Mouse (Mus musculus) embryonic facial prominence, embryonic 15.5 days (tissue): ENCODE results near the gene Meis2. TPM values are rescaled to one million over a fixed set of nuclear protein-coding genes. Genes with fewer than 3 reads are reported as not detected.
A peak's percentile ranks its signal among the peaks of the same experiment; 100 is the strongest.

Experiments used
- ATAC-seq: fragments of 200-750 bp; cut with Nextera tagmentation; 2 replicates; pipeline ENCODE4 v1.8.0; 2017; ENCODE audit warnings: low read depth, moderate TSS enrichment; ENCODE audit not compliant: insufficient number of reproducible peaks, low FRiP score, low TSS enrichment
- H3K27ac ChIP-seq: fragments of 300-500 bp; sonication (generic); replicated peaks from 2 replicates; pipeline ENCODE4 v1.5.1; 2015; ENCODE audit warnings: mild to moderate bottlenecking, inconsistent platforms
- H3K27me3 ChIP-seq: fragments of 300-500 bp; sonication (generic); 2 replicates; pipeline ENCODE4 v1.6.1; 2015; ENCODE audit warnings: inconsistent platforms
- H3K36me3 ChIP-seq: fragments of 300-500 bp; sonication (generic); 2 replicates; pipeline ENCODE4 v1.6.1; 2015; ENCODE audit warnings: mild to moderate bottlenecking, inconsistent platforms
- H3K4me1 ChIP-seq: fragments of 300-500 bp; sonication (generic); 2 replicates; pipeline ENCODE4 v1.6.1; 2015; ENCODE audit warnings: inconsistent platforms
- H3K4me2 ChIP-seq: fragments of 300-500 bp; sonication (generic); replicated peaks from 2 replicates; pipeline ENCODE4 v1.6.1; 2015; ENCODE audit warnings: mild to moderate bottlenecking, inconsistent platforms
- H3K4me3 ChIP-seq: fragments of 300-500 bp; sonication (generic); replicated peaks from 2 replicates; pipeline ENCODE4 v1.5.1; 2015; ENCODE audit warnings: mild to moderate bottlenecking, inconsistent platforms
- H3K9ac ChIP-seq: fragments of 300-500 bp; sonication (generic); 2 replicates; pipeline ENCODE4 v1.6.1; 2015; ENCODE audit warnings: inconsistent platforms
- H3K9me3 ChIP-seq: fragments of 300-500 bp; sonication (generic); replicated peaks from 2 replicates; pipeline ENCODE4 v1.6.1; 2016; ENCODE audit warnings: inconsistent platforms
- WGBS: fragments of 180-500 bp; shearing (Covaris S2); methylation state at CpG from one replicate; pipeline ENCODE4 v1.1.7; 2015; 5-methylcytosine and 5-hydroxymethylcytosine counted together
- polyA plus RNA-seq: library from polyadenylated mRNA; unstranded; fragments of >200 nt; fragmentation: Nextera tagmentation; extraction: Ambion mirVana; gene quantifications from 2 replicates; pipeline ENCODE4 v1.2.1, GENCODE M21; 2015

The Meis2 gene
- polyA plus RNA-seq, 1 experiment from 2014 or later = 33.4 TPM

DNA sequence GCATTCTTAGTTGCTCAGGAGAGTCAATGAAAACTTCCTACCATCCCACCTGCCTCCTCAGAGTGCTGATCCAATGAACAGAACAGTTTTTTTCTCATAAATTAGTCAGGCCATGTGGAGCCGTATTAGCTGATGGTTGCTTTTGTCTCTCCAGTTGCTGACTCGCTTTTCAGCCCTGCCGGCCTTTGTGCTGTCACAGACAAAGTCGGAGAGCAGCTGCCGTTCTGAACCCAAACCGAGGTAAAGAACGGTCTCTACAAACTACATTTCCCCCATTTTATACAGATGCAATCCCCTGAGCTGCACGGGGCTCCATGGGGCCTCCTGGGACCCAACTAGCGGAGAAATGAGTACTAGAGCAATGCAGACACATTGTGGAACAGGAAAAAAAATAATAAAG is 45.7 kb downstream of the Meis2 start:
- no peaks in the 10 kb centered on the region for H3K36me3 ChIP-seq
- no peak for ATAC-seq
- peak overlapping the region; percentile 8; the same call in 1 of the 2 replicates for H3K27ac ChIP-seq
- H3K4me3 ChIP-seq = no peak overlapping the region
- H3K9me3 ChIP-seq = no peaks in the 10 kb centered on the region
- H3K9ac ChIP-seq = no peak overlapping the region
- 34% methylated on average over 9 of the region's 9 CpGs for WGBS
- H3K27me3 ChIP-seq = no peaks in the 10 kb centered on the region
- H3K4me2 ChIP-seq = no peak overlapping the region
- H3K4me1 ChIP-seq = peaks cover 28% of the 10 kb centered on the region

DNA sequence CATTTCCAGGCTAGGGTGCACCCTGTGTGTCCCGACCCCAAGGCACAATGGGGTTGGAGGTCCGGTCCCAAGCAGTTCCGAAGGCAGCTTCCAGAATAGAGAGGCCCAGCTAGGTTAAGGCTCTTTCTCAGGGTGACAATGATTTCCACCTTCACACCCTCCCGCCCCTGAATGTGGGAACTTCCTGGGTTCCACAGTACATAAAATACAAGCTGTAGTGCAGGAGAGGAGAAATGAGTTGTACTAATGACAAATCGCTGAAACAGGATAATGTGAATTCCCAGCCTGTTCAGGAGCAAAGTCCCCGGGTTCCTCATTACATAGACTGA is 46.2 kb downstream of the Meis2 start:
- Histone ChIP-seq H3K9ac (no peak overlapping the region), H3K9me3 (no peaks in the 10 kb centered on the region), H3K27ac (no peak overlapping the region), H3K4me2 (no peak overlapping the region), H3K36me3 (no peaks in the 10 kb centered on the region), H3K4me3 (no peak overlapping the region), H3K27me3 (no peaks in the 10 kb centered on the region), H3K4me1 (peaks cover 28% of the 10 kb centered on the region)
- no peak for ATAC-seq
- 42% methylated on average over 6 of the region's 6 CpGs for WGBS

DNA sequence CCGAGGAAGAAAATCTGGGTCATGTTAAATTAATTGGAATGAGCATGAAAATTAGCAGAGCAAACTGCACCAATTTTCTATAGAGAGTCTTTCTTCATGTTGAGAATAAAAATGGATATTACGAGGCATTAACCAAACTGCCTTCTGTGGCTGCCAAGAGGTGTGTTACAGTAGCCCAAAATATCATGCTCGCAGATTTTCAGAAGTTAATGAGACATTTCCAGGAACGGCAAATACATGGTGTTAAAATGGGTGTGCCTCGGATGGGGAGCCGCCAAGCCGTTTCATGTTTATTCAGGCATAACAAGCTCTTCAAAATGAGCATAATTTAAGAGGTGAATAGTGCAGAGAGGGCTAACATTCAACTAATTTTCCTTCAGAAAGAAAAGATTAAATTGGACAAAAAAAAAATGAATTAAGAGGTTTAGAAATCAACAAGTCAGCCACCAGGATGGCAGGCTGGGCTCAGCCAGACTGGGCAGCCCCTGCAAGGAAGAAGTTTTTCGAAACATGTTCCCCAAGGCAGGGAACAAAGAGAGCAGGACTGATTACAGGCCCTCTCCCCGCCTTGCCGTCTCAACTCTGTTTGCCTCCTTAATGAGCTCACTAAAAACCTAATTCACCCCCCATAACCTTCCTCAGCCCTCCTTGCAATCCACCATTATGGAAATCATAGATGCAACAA is 46.7 kb downstream of the Meis2 start:
- no peaks in the 10 kb centered on the region for H3K9me3 ChIP-seq
- no peak overlapping the region for H3K9ac ChIP-seq
- H3K4me2 ChIP-seq = no peak overlapping the region
- peaks cover 28% of the 10 kb centered on the region for H3K4me1 ChIP-seq
- 51% methylated on average over 10 of the region's 10 CpGs for WGBS
- H3K4me3 ChIP-seq = no peak overlapping the region
- no peaks in the 10 kb centered on the region for H3K36me3 ChIP-seq
- no peaks in the 10 kb centered on the region for H3K27me3 ChIP-seq
- no peak overlapping the region for H3K27ac ChIP-seq
- ATAC-seq = no peak

DNA sequence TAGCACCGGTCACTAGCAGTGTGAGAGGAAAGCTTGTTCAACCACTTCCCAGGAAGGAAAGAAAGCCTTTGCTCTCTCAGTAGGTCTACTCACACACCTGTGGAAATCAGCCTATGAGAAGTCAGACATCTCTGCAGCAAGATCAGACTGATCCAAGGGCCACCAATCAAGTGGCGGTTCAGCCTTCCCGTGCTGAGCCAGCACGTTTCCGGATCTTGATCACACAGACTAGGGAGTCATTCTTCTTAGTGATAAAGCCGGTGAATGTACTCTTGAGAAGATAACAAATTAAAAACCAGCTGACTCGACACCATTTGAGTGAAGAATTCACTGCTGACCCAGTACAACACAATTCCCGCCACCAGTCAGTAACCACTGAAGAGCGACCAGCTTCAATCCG is 50.1 kb downstream of the Meis2 start:
- no peak for ATAC-seq
- peaks cover 17% of the 10 kb centered on the region for H3K4me1 ChIP-seq
- no peaks in the 10 kb centered on the region for H3K36me3 ChIP-seq
- no peak overlapping the region for H3K4me3 ChIP-seq
- H3K27me3 ChIP-seq = no peaks in the 10 kb centered on the region
- H3K9me3 ChIP-seq = no peaks in the 10 kb centered on the region
- no peak overlapping the region for H3K4me2 ChIP-seq
- 88% methylated on average over 10 of the region's 10 CpGs for WGBS
- no peak overlapping the region for H3K27ac ChIP-seq
- no peak overlapping the region for H3K9ac ChIP-seq

DNA sequence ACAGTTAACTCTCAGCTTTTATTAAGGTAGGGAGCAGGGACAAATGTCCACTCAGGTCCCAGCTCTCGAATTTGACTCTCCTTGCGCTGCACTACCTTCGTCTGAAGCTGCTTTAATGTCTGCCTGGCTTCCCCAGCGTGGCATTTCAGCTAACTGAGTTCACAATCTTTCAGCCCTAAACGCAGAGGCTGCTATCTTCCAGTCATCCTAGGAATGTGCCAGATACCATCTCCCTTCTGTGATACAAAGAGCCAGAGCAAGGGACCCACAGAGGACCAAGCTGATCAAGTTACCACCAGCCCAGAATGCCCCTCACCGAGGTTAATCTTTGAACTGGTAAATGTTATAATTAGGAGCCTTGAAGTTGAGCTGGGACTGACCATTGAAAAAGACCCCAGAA is 55.2 kb downstream of the Meis2 start:
- no peak overlapping the region for H3K9ac ChIP-seq
- no peak overlapping the region for H3K27ac ChIP-seq
- no peaks in the 10 kb centered on the region for H3K27me3 ChIP-seq
- no peaks in the 10 kb centered on the region for H3K9me3 ChIP-seq
- H3K4me1 ChIP-seq = peaks cover 6% of the 10 kb centered on the region; the same call in 1 of the 2 replicates
- H3K4me3 ChIP-seq = no peak overlapping the region
- ATAC-seq = no peak
- H3K4me2 ChIP-seq = no peak overlapping the region
- 31% methylated on average over 6 of the region's 6 CpGs for whole genome bisulfite sequencing
- H3K36me3 ChIP-seq = no peaks in the 10 kb centered on the region

DNA sequence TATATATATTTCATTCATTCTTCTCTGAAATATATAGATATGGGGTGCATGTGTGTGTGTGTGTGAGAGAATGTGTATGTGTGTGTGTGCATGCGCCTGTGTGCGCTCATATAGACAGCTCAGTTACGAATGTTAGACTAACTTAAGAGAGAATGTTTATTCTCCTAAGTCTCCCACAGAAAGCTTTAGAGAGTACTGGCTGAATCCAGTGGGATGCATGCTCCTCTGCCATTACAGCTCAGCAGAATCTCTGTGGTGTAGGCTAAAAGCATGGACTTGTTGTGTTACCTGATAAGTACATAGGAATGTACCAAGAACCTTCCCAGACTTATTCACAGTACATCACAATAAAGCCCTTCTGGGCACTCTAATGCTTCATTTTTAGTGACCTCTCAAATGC is 55.6 kb downstream of the Meis2 start:
- Histone ChIP-seq H3K9me3 (no peaks in the 10 kb centered on the region), H3K4me3 (no peak overlapping the region), H3K4me2 (no peak overlapping the region), H3K27ac (no peak overlapping the region), H3K4me1 (peaks cover 6% of the 10 kb centered on the region; the same call in 1 of the 2 replicates), H3K9ac (no peak overlapping the region), H3K36me3 (no peaks in the 10 kb centered on the region), H3K27me3 (no peaks in the 10 kb centered on the region)
- no peak for ATAC-seq
- 80% methylated on average over 3 of the region's 3 CpGs for WGBS

DNA sequence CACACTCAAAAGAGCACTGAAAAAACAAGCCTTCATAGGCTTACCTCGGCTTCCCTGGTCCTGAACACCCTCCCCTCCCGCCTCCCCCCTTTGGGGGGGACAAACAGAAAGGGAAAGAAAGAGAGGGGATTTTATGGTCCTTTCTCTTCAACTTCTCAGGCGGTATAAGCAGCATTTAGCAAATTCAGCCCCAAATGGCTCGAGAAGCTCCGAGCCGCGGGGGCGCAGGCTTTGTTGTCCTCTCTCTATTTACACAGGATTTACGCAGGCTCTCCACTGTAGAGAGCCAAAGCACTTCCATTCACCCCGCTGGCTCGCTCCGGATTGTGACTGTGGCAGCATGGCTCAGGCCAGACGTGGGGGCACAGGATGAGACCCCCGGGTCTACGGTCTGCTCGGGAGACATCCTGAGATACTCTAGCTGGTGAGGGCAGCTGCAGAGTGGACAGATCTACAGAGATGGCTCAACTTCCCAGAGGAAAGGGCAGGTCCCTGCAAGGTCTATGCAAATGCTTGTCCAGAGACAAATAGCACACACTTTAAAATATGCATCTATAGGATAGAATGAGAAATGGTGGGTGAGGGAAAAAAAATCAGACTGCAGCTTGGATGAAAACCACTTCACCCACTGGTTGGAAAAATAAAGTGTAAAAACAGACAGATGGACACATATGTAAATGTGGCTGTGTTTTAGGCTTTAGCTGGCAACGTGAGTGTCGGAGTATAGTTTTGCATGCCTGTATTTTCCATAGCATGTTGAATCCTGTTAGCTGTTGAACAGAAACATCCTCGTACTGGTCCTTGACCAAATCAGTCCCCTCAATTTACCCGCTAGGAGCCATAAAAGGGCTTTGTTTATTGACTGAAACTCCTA is 56.3 kb downstream of the Meis2 start:
- Histone ChIP-seq H3K4me3 (peak overlapping the region; percentile 24), H3K9ac (no peak overlapping the region), H3K4me1 (peaks cover 6% of the 10 kb centered on the region; the same call in 1 of the 2 replicates), H3K9me3 (no peaks in the 10 kb centered on the region), H3K4me2 (peak overlapping the region; percentile 40), H3K36me3 (no peaks in the 10 kb centered on the region), H3K27ac (no peak overlapping the region), H3K27me3 (no peaks in the 10 kb centered on the region)
- ATAC-seq = no peak
- WGBS = 34% methylated on average over 20 of the region's 20 CpGs

DNA sequence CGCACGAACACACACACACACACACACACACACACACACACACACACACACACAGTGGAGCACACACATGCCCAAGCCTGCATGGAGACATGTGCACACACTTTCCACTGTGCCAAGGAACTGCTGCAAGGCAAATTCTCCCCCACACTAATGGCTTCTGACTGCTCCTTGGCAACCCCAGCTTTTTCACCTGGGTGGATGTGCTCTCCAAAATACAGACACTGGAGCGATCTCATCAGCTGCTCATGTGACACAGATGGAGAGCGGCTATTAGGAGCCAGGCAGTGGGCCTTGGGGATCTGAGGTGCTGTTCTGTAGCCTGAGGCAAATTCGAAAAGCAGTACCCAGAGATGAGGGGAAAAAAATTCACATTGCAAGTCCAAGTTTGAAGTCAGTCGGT is 63.3 kb downstream of the Meis2 start:
- no peaks in the 10 kb centered on the region for H3K27me3 ChIP-seq
- H3K4me1 ChIP-seq = peaks cover 13% of the 10 kb centered on the region
- no peak overlapping the region for H3K9ac ChIP-seq
- no peak overlapping the region for H3K4me2 ChIP-seq
- no peak overlapping the region for H3K4me3 ChIP-seq
- H3K9me3 ChIP-seq = no peaks in the 10 kb centered on the region
- WGBS = 43% methylated on average over 6 of the region's 6 CpGs
- H3K36me3 ChIP-seq = peaks cover 3% of the 10 kb centered on the region; the same call in 1 of the 2 replicates
- H3K27ac ChIP-seq = no peak overlapping the region
- no peak for ATAC-seq

DNA sequence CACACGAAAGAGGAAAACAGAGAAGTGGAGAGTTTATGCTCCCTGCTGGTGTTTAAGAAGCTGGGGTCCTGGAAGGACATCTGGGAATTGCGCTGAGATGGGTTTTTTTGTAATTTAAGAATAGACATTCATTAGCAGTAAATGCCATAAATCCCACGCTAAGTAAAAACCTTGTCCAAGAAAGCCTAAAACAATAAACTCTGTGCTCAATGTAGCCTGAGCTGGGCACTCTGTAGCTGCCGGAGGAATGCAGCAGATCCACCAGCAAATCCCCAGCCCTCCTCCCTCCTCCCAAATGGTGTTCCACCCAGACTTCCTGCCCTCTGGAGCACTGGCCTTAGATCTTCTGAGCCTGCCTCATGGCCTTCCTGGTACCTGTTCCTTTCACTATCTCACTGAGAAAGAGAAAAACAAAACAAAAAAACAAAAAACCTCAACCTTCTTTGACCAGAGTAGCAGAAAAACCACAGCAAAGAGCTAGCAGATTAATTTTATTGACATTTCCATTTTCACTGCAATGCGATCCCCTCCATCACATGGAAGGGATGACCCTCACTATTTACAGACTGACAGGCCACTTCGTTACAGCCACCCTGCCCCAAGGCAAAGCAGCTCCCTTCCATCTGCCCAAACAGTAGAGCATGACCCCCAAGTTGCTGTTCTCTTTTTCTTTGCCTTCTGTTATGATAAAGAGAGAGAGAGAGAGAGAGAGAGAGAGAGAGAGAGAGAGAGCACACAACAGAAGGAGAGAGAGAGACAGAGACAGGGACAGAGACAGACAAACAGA is 64.1 kb downstream of the Meis2 start:
- no peaks in the 10 kb centered on the region for H3K9me3 ChIP-seq
- no peak for ATAC-seq
- H3K4me2 ChIP-seq = no peak overlapping the region
- H3K27me3 ChIP-seq = no peaks in the 10 kb centered on the region
- no peak overlapping the region for H3K27ac ChIP-seq
- peaks cover 13% of the 10 kb centered on the region for H3K4me1 ChIP-seq
- no peak overlapping the region for H3K4me3 ChIP-seq
- 27% methylated on average over 6 of the region's 6 CpGs for WGBS
- H3K36me3 ChIP-seq = peaks cover 3% of the 10 kb centered on the region; the same call in 1 of the 2 replicates
- H3K9ac ChIP-seq = no peak overlapping the region

DNA sequence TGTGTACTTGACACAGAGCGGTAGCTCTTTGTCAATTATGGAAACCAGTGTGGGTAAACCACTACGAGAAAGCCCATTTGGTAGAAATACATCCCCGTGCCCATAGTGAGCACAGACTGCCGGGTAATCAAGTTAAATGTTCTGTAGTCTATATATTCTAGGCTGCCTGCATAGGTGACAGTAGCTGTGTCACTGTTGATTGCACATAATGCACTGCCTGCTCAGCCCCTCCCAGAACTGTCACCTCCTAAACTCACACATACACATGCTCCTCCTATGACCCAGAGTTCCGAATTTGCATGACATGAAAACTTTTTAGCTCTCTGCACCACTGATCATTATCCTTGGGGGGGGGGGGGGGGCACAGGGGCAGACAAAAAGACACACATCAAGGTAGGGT is 65.1 kb downstream of the Meis2 start:
- Histone ChIP-seq H3K27ac (no peak overlapping the region), H3K9me3 (no peaks in the 10 kb centered on the region), H3K27me3 (no peaks in the 10 kb centered on the region), H3K36me3 (peaks cover 3% of the 10 kb centered on the region; the same call in 1 of the 2 replicates), H3K9ac (no peak overlapping the region), H3K4me2 (no peak overlapping the region), H3K4me1 (peaks cover 13% of the 10 kb centered on the region), H3K4me3 (no peak overlapping the region)
- ATAC-seq = no peak
- WGBS = 85% methylated on average over 5 of the region's 5 CpGs

DNA sequence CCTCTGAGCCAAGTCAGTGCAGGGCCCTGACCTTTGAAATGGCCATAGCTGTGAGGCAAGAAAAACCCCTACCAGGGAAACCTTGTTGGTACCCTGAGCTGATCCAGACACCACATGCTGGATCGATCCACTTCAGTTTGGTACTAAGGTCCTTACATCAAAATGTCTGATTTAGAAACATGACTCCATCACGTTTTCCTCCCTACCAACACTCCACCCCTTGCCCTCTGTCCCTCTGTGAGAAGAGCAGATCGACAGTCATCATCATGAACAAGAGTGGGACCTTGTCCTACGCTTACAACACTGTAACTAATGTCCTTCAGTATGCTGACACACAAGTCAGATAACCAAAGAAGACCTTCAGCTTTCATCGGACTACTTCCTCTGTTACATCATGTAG is 66.8 kb downstream of the Meis2 start:
- Histone ChIP-seq H3K4me2 (no peak overlapping the region), H3K4me1 (peaks cover 19% of the 10 kb centered on the region), H3K27ac (no peak overlapping the region), H3K4me3 (no peak overlapping the region), H3K36me3 (peaks cover 3% of the 10 kb centered on the region; the same call in 1 of the 2 replicates), H3K9ac (no peak overlapping the region), H3K27me3 (no peaks in the 10 kb centered on the region), H3K9me3 (no peaks in the 10 kb centered on the region)
- ATAC-seq = no peak
- WGBS = 76% methylated on average over 5 of the region's 5 CpGs
